Comparison of ENCODE assay signal across 9 mouse cellular contexts in genomic region chr4:102986917-102987316, GRCm38 (mm10). TPM values are rescaled to one million over a fixed set of nuclear protein-coding genes. Genes with fewer than 3 reads are reported as not detected.
A peak's percentile ranks its signal among the peaks of the same experiment; 100 is the strongest.
DNase-seq lines count a peak whose midpoint lies in the region; ATAC-seq lines count a peak whose summit lies in the region.
"Had no signal": no experiment of that assay in that cellular context is flagged by ENCODE, and none has a peak within 500 bp of the region (broad histone marks: within the 10 kb centered on the region; RNA-seq: fewer than 3 reads in every experiment).

No protein-coding gene starts in this region.

- DNase-seq in liver, embryonic 11.5 days (ENCODE audit: low spot score) = no peak
- no peak for DNase-seq in liver
- peak; percentile 79 for DNase-seq in adipocyte (ENCODE audit: low spot score)
- DNase-seq in embryo, embryonic 10 days (ENCODE audit: low spot score) = peak; percentile 87
- peak; percentile 40 for DNase-seq in hindbrain, embryonic 10.5 days (ENCODE audit: low spot score)
- DNase-seq in large intestine, adult 2 months (ENCODE audit: low read depth, low spot score) = peak; percentile 22
- peak; percentile 13 to 24 for DNase-seq in spleen, postnatal 36 days (ENCODE audit: low spot score in 2 of 2)

- ATAC-seq in liver, embryonic 11.5 days (replicated peaks; ENCODE audit: low FRiP score) = peak; percentile 51; the same call in 1 of the 2 replicates
- ATAC-seq in megakaryocyte-erythroid progenitor cell, adult 5-6 weeks (replicated peaks; ENCODE audit: low FRiP score, low TSS enrichment, poor library complexity, severe bottlenecking) = peak; percentile 96

- no peaks in the 10 kb centered on the region for H3K9me3 ChIP-seq in liver, embryonic 11.5 days (ENCODE audit: control insufficient read depth, low read length)
- H3K9me3 ChIP-seq in hindbrain, embryonic 10.5 days = no peaks in the 10 kb centered on the region

- H3K27me3 ChIP-seq in liver, embryonic 11.5 days (replicated peaks; ENCODE audit: control insufficient read depth, insufficient read depth, low read length) = no peaks in the 10 kb centered on the region
- no peaks in the 10 kb centered on the region for H3K27me3 ChIP-seq in hindbrain, embryonic 10.5 days (ENCODE audit: insufficient read depth, poor library complexity, severe bottlenecking)

- H3K36me3 ChIP-seq in liver, embryonic 11.5 days (ENCODE audit: control insufficient read depth, insufficient read depth, low read length) = no peaks in the 10 kb centered on the region
- H3K36me3 ChIP-seq in hindbrain, embryonic 10.5 days = no peaks in the 10 kb centered on the region

- H3K27ac ChIP-seq in liver, embryonic 11.5 days (ENCODE audit: low read depth, low read length) = no peak overlapping the region
- H3K27ac ChIP-seq in hindbrain, embryonic 10.5 days = no peak overlapping the region

- no peak overlapping the region for H3K4me2 ChIP-seq in liver, embryonic 11.5 days

- 4% methylated on average over 2 of the region's 2 CpGs for WGBS in liver, embryonic 11.5 days
- 2% methylated on average over 2 of the region's 2 CpGs for WGBS in hindbrain, embryonic 10.5 days
- 3% methylated on average over 2 of the region's 2 CpGs for WGBS in large intestine, adult 2 months

- H3K4me3 ChIP-seq in liver, embryonic 11.5 days (ENCODE audit: low read depth, low read length) = no peak overlapping the region
- no peak overlapping the region for H3K4me3 ChIP-seq in hindbrain, embryonic 10.5 days
- H3K4me3 ChIP-seq: myocyte had no signal

- H3K4me1 ChIP-seq in liver, embryonic 11.5 days (replicated peaks; ENCODE audit: control insufficient read depth, insufficient read depth, low read length) = no peaks in the 10 kb centered on the region
- H3K4me1 ChIP-seq in hindbrain, embryonic 10.5 days (replicated peaks) = no peaks in the 10 kb centered on the region

- H3K9ac ChIP-seq in liver, embryonic 11.5 days (ENCODE audit: low read depth, low read length) = no peak overlapping the region

RNA-seq across cellular contexts. Expression of gene Tctex1d1, which starts 8.5 kb away (rescaled TPM):
- 0.22 and 0.29 TPM in 2 replicates for polyA plus RNA-seq in liver, embryonic 11.5 days (2014; fragmentation: Nextera tagmentation; extraction: Ambion mirVana)
- 0.55 and 3.2 TPM in 2 replicates for polyA plus RNA-seq in hindbrain, embryonic 10.5 days (2016; fragmentation: Nextera tagmentation; extraction: Ambion mirVana)
- not detected in 2 replicates for polyA plus RNA-seq in large intestine, adult 2 months (2012; rRNA removed)
- total RNA-seq in megakaryocyte-erythroid progenitor cell, adult 5-6 weeks (2014; fragmentation: Nextera tagmentation) = not detected in 2 replicates
- not detected in 2 replicates for total RNA-seq in megakaryocyte-erythroid progenitor cell, adult 5-6 weeks (2017)
- polyA plus RNA-seq: myocyte had no signal

RNA-seq across cellular contexts. Expression of gene Insl5, which starts 39.7 kb away (rescaled TPM):
- not detected in 2 replicates for polyA plus RNA-seq in liver, embryonic 11.5 days (2014; fragmentation: Nextera tagmentation; extraction: Ambion mirVana)
- not detected in 2 replicates for polyA plus RNA-seq in hindbrain, embryonic 10.5 days (2016; fragmentation: Nextera tagmentation; extraction: Ambion mirVana)
- 1.3 TPM in 1 of 2 replicates, not detected in the other for polyA plus RNA-seq in large intestine, adult 2 months (2012; rRNA removed)
- total RNA-seq in megakaryocyte-erythroid progenitor cell, adult 5-6 weeks (2014; fragmentation: Nextera tagmentation) = not detected in 2 replicates
- not detected in 2 replicates for total RNA-seq in megakaryocyte-erythroid progenitor cell, adult 5-6 weeks (2017)
- polyA plus RNA-seq: myocyte had no signal

Comparison
In these comparisons a context has a peak if more than half of its experiments do, and no peak if none do; other contexts are left out.
1. DNase-seq: peak in adipocyte (single experiment), embryo, embryonic 10 days (single experiment), hindbrain, embryonic 10.5 days (single experiment), large intestine, adult 2 months (single experiment) and spleen, postnatal 36 days (2 of 2); none in liver, embryonic 11.5 days (single experiment) and liver (single experiment).